Mouse (Mus musculus): Measurements from ENCODE around the gene Rap1gds1.

The Rap1gds1 gene

GRCm38 (mm10) chr3:139062088-139062487 lies 12.9 kb downstream of the Rap1gds1 start:
- no peak for DNase-seq (ENCODE audit: extremely low read depth, low read depth, low spot score)

DNA sequence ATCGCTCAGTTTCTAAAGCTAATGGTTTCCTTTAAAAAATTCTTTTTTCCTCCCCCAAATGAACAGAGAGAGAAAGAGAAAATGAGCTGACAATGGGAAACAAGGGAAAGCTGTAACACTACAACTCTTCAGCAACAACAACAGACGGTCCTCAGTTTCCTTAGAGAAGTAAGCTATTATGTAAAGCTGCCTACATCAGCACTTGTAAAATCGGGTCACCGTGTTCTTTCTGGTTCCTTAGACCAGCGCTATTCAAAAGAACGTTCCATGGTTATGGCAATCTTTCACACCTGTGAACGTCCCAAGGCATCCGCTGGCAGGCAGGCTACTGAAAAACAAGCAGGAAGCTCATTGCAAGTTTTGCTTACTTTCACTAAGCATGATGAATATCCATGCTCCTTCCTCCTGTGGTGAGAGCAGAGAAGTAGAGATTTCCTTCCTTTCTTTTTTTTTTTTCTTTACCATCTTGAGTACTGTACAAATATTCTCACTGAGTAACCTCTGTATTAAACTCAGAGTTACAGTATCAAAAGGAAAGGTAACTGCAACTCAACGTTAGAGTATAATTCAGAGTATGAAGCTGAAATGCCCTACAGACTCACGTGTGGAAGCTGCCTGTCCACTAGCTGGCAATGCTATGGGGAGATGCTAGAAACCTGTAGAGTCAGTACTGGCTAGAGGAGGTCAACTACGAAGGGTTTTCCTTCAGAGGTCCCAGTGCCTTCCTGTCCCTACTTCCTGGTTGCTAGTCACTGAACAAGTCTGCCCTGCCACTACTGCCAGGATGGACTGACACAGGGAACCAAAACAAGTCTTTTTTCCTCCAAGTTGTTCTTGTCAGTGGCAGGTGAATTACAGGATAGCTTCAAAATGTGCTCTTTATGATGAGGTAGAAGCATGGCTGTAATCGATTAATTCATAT lies 26.0 kb downstream of the Rap1gds1 start:
- DNase-seq (ENCODE audit: extremely low read depth, low read depth, low spot score): no peak

- DNase-seq (ENCODE audit: extremely low read depth, low read depth, low spot score): no peak
Observed at GRCm38 (mm10) chr3:139042433-139042854, 32.6 kb downstream of the Rap1gds1 start.

DNA sequence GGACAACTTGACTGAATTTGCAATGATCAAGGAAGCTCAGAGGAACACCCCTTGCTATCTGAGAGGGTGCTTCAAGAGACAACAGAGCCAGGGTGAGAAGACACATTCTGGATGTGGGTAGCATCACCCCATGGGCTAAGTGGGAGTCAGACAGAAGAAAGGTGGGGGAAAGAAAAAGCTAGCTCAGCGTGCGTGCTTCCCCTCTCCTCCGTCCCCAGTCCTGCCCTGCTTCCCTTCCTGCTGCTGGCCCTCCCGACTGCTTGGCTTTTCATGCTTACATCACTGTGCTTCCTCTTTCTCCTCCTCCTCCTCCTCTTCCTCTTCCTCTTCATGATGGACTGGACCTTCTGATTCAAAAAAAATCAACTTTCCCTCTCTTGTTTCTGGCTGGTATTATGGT lies 33.1 kb downstream of the Rap1gds1 start:
- DNase-seq (ENCODE audit: extremely low read depth, low read depth, low spot score): no peak

- DNase-seq (ENCODE audit: extremely low read depth, low read depth, low spot score): no peak
Observed at GRCm38 (mm10) chr3:139037030-139037429, 38.0 kb downstream of the Rap1gds1 start.

DNA sequence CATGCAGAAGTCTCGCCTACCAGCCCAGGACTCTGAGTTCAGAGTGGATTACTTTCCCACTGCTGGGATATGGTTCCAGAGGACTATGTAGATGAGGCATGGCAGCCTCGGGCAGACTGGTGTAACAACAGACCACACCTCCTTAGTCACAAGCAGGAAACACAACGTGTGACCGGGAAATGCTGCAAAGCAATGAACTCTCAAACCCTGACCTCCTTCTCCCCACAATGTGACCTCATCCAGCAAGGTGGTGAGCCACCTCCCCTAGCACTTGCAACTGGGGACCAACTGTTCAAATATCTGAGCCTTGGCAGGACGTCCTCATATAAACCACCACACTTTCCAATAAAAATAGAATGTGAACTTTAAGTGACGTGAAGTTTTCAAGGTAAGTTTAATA lies 41.8 kb downstream of the Rap1gds1 start:
- DNase-seq (ENCODE audit: extremely low read depth, low read depth, low spot score): no peak

DNA sequence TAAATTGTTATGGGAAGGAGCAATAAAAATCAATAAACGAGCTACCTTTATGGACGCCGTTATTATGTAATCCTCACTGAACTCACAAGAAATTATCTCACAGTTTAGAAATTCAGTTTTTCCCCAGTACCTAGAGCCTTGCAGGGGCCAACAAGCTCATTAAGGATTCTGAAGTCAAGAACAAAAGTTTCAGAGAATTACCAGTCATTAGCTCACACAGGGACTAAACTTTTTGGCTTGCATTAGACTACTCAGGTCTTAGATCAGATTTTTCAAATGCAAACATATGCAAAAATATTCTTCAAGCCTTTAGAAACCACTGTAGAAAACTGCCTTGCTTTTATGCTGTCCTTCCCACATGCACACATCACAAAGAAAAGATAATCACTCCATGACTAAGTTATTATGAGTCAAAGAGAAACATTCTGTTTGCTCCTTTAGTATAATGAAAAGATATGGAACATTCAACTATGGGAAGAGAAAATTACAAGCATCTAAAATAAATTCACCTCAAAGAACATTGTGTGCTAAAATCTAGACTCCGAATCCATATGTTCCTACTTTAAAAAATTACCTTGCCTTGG lies 44.3 kb downstream of the Rap1gds1 start:
- DNase-seq (ENCODE audit: extremely low read depth, low read depth, low spot score): no peak

GRCm38 (mm10) chr3:139025077-139025476 lies 49.9 kb downstream of the Rap1gds1 start:
- no peak for DNase-seq (ENCODE audit: extremely low read depth, low read depth, low spot score)

GRCm38 (mm10) chr3:139023585-139023984 lies 51.4 kb downstream of the Rap1gds1 start:
- DNase-seq (ENCODE audit: extremely low read depth, low read depth, low spot score): no peak

- DNase-seq (ENCODE audit: extremely low read depth, low read depth, low spot score): no peak
Observed at GRCm38 (mm10) chr3:139012352-139012751, 62.6 kb downstream of the Rap1gds1 start.

DNA sequence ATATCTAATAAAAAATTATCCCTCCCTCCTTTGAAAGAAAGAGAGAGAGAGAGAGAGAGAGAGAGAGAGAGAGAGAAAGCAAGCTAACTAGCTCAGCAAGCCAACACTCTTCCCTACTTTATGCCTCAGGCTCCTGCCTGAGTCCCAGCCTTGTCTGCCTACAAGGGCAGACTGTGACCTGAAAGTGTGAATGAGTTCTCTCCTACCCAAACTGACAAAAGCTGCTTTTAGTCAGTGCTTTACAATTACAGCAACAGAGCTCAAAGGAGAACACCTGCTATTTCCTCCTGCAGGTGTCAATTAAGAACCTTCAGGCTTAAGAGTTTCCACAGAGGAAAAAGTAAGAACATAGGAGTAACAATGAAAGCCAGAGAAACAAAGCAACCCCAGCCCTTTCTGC lies 69.3 kb downstream of the Rap1gds1 start:
- DNase-seq (ENCODE audit: extremely low read depth, low read depth, low spot score): no peak

- DNase-seq (ENCODE audit: extremely low read depth, low read depth, low spot score): no peak
Observed at GRCm38 (mm10) chr3:139002774-139003173, 72.2 kb downstream of the Rap1gds1 start.

DNA sequence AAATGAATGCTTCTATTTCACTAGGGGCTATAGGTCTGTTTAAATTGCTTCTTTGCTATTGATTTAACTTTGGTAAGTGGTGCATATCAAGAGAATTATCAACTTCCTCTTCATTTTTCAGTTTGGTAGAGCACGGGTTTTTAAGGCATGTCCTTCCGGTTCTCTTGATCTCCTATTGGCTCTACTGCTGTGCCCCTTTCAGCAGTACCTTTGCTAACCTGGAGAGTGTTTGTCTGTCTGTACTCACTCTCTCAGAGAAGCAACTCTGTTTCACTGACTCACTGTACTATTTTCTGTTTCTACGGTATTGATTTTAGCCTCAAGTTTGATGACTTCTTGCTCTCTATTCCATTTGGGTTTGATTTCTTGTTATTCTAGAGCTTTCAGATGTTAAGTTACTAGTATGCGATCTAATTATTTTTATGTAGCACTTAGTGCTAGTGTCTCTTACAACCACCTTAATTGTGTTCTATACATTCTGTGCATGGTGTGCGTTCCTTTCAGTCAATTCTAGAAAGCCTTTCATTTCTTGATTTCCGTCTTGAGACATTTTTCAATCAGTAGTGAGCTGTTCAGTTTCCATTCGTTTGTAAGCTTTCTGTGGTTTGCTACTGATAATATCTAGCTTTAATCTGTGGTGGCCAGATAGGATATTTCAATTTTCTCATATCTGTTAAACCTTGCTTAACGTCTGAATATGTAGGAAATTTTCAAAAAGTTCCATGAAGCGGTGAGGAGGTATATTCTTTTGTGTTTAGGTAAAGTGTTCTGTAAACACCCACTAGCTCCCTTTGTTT lies 74.7 kb downstream of the Rap1gds1 start:
- DNase-seq (ENCODE audit: extremely low read depth, low read depth, low spot score): no peak

DNA sequence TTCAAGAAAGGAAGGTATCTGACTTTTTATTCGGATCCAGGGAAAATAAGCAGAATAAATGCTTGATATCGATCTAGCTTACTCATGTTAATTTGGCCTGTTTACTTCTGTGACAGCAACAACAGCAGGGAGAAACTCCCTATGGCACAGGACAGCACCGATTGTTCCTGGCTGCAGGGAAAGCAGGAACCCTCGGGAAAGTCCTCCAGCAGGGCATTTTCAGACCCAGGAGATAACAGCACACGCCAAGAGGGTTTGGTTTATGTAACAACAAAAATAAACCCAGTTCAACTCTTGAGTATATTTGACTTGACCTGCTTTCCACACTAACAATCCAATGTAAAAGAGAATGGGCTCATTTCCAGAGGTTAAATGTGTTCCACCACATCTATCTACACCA lies 81.5 kb downstream of the Rap1gds1 start:
- no peak for DNase-seq (ENCODE audit: extremely low read depth, low read depth, low spot score)

GRCm38 (mm10) chr3:138991367-138991766 lies 83.6 kb downstream of the Rap1gds1 start:
- no peak for DNase-seq (ENCODE audit: extremely low read depth, low read depth, low spot score)

DNA sequence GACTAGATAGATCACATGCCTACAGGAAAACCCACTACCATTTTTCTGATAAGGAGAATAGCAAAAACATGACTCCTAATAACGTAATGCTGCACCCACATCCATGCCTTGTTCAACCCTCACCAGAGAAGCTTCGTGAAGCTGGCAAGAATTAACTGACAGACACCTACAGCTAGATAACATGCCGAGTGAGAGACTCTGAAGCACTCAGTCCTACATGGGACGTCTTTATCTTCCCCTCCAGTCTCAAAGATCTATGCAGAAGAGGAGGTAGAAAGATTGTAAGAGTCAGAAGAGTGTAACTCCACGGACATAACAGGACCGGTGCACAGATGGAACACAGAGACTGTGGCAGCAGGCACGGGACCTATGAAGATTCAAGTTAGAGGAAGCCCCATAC lies 85.9 kb downstream of the Rap1gds1 start:
- no peak for DNase-seq (ENCODE audit: extremely low read depth, low read depth, low spot score)

DNA sequence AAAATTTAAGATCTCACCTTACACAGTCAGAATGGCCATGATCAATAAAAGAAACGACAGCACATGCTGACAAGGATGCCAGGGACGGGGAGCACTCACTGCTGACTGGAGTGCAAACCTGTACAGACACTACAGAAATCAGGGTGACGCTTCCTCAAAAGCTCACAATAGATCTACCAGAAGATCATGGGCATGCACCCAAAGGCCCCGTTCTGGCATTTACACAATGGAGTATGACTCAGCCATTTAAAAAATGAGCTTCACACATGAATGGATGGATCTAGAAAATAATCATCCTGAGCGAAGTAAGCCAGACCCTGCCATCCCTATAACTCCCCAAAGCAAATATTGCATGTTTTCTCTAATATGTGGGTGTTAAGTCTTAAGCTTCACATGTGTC lies 87.0 kb downstream of the Rap1gds1 start:
- no peak for DNase-seq (ENCODE audit: extremely low read depth, low read depth, low spot score)

DNA sequence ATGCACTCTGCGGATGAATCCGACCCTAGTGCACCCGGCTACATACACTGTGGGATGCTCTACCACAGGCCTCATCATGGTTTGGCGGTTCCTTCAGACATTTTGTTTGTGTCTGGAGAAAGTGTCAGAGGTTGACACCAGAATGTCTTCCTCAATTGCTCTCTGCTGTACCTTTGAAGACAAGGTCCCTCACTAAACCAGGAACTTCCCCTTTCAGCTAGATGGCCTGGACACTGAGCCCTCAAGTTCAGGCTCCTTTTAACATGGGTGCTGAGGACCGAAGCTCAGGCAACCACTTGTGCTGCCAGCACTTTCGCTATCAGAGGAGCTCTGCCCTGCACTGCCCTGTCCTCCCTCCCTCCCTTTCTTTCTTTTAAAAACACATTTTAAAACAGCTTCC lies 92.8 kb downstream of the Rap1gds1 start:
- DNase-seq (ENCODE audit: extremely low read depth, low read depth, low spot score): no peak

DNA sequence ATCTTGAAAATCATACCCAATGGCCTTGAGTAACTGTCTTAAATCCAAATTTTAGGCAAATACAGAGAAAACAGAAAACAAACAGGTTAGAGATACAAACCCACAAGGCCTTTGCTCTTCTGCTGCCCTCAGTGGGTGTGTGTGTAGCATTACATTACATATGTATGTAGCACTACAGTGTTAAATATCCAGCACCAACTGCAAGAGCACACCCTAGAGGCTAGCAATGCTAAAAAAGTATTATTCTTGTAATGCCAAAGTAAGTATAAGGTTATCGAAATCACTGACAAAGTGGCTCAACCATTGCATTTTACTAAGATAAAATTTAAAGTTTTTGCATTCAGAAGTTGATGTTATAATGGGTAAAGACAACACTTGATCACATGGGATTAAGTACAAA lies 97.6 kb downstream of the Rap1gds1 start:
- no peak for DNase-seq (ENCODE audit: extremely low read depth, low read depth, low spot score)

- DNase-seq (ENCODE audit: extremely low read depth, low read depth, low spot score): no peak
Observed at GRCm38 (mm10) chr3:138967627-138968026, 107.4 kb downstream of the Rap1gds1 start.

DNA sequence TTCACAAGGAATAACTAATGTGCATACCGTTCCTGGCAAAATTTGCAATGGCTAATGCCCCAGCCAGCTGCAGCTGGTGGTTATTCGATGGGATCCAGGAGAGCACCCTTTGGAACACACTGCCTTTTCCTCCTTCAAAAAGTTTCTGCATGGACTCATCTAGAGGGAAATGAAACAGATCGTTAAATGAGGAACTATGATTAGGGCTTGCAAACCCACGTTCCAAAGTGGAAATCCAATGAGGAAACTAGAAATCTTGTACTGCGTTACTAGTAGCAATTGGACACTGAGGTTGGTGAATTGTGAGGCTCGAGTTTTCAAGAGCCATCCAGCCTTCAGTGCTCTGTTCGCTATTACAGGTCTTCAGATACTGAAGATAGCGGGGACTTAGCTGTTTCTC lies 116.5 kb downstream of the Rap1gds1 start:
- DNase-seq (ENCODE audit: extremely low read depth, low read depth, low spot score): no peak

GRCm38 (mm10) chr3:138955220-138955619 lies 119.8 kb downstream of the Rap1gds1 start:
- DNase-seq (ENCODE audit: extremely low read depth, low read depth, low spot score): no peak

All from fat pad, adult 2 months (tissue).